Mouse (Mus musculus): ENCODE data around the gene Optn.
"Not testable (repeated sequence)": the region's sequence is repeated elsewhere in the genome, so short reads cannot be mapped to it uniquely, and the experiment has no call there.

Optn gene

DNA sequence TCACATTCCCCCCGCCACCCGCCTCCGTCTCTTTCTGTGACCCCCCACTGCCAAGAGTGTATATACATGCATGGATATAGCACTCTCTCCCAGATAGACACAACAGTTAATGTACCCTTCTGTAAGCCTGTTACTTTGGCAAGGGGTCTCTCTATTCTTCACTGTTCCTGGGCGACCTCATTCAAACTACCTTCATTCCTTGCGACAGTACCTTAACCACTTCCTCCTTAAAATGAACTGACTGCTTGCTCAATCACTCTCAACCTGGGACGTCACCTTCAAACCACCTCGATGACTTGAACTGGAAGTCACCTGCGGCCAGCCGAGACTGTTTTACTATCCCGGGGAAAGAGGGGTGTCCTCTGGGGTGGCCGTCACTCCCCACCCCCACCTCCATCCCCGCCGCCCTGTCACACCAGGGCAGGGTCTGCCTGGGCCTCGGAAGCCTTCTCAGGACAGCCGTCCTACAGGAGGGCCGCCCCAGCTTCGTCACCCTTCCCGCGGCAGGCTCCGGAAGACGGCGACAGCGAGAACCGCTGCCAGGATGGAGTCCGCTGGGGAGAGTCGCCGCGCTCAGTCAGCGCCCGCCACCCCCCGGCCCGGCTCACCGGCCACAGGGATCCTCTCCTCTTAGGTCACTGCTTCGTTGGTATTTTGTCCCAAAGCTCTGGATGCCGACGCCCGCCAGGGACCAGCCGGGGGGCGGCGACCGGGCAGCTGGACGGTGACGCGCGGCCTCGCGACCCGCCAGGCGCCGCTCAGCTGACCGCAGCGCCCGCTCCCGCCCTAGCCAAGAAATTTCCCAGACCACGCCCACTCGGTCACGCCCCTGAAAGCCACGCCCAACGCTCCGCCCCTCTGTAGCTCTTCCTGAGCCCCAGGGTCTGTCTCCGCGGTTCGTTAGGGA, at the start of gene Optn:
TSS of gene Optn (minus strand) at position 753 of the 907 bp plus-strand sequence.
- DNase-seq (ENCODE audit: low read depth, low spot score), result peak; percentile 83

DNA sequence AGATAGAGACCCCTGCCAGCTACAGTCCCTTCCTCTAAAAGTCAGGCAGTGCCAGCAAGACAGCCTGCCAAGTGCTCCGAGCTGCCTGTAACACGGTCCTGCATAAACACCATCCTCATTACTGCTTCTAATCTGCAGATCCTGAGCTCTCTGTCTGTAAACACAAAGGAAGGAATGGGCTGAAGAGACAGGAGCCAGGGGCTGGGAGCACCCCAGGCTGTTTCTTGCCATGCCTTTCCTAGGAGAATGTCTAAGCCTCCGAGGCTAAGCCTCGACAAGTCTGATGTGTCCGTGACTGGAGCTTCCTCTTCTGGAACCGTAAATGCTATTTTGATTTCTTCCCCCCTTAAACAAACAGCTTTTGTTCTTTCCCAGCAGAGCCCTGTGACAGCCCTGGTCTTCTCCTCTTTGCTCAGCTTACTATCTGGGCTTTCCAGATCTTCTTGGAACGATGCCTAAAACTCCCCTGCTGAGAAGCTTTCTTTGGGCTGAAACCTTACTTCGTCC, 49.0 kb upstream of the Optn start:
- DNase-seq (ENCODE audit: low read depth, low spot score), result no peak

DNA sequence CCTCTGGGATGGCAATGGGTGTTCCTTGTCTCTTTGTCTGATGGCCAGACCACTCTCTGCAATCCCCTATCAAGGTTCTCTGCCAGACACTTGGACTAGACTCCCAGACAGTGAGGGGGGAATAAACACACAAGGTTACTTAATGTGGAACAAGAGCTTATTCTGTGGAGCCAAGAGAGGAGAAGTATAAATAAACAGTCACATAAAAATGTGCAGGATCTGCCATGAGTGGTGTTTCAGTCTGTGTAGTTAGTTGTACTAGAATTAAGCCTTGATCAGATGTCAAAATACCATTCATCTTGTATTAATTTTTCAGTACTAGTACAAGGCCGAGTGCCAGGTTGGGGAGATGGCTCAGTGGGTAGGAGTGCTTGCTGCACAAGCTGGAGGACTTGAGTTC, 39.0 kb upstream of the Optn start:
- no peak for DNase-seq (ENCODE audit: low read depth, low spot score)

DNA sequence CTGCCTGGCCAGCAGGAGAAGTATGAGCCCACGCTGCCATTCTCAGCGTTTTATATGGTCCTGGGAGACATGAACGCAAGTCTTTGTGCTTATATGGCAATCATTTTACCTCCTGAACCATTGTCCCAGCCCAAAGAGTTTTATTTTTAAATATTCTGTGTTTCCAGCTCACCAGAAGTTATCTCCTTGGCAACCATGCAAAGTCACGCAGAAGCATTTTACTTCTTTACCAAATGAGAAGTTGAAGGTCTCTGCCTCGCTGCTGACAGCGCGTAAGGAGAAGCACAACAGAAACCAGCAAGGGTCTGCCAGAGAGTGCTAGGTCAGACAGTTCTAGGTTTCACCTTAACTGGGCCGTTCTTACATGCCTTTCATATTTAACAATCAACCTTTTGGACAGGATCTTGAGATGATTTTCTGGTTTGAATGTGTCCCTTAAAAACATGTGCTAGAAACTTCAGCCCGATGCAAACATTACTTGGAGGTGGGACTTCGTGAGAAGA, 37.9 kb upstream of the Optn start:
- DNase-seq (ENCODE audit: low read depth, low spot score), result no peak

DNA sequence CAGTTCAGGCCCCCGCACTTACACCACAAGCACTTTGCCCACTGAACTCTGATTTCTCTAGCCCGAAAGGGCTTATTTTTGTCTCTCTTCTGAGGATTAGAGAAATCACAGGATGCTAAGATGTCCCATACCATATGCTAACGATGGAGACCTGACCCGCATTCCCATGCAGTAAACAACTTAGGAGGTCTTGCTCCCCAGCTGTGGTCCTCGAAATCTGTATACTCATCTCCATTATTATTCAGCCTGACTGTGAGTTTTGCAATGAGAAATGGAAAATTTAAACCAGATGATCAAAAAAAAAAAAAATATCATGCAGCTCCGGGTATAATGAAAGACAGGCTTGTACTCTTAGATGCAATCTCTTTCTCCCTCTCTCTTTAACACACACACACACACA, 35.3 kb upstream of the Optn start:
- no peak for DNase-seq (ENCODE audit: low read depth, low spot score)

DNA sequence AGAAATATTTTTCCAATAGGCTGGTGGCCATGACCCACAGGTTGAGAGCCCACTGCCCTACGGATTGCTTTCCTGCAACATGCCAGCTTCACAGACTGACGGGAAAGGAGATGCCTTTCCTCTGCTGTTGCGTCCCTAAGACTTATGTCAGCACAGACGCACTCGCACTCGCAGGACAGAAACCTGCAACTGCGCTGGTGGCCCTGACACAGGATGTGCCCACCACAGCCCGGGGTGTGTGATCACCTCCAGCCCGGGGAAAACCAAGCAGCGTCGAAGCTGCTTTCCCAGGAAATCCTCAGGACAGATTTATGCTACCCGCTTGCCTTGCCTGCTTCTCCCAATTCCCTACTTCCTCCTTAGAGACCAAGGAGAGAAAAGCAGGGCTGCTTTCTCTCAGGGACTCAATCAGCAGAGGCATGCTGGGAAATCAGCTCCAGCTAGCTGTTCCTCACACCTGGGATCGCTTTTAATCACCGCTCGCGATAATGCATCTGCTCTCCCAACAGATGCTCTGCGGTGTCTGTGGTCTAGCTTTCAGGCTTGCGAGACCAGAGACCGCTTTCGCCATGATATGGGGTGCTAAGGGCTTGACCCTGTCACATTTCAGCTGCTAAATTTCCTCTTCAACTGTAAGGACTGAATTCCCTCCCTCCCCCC, 34.1 kb upstream of the Optn start:
- no peak for DNase-seq (ENCODE audit: low read depth, low spot score)

DNA sequence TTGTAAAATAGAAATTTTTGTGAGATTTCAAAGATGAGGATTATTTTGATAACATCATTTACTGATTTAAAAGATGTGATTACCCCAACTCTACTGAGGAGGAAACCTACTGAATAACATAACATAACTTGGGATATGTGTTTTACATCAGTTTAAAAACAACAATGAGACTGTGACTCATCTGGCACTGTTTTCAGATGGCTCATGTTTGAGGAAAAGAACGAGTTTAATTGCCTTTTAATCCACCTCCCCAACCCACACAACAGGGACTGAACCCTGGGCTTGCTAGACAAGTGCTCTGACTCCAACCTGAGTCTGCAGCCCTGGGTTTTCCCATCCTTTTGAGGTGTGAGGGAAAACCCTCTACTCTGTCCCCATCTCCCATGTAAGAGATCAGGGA, 31.5 kb upstream of the Optn start:
- no peak for DNase-seq (ENCODE audit: low read depth, low spot score)

DNA sequence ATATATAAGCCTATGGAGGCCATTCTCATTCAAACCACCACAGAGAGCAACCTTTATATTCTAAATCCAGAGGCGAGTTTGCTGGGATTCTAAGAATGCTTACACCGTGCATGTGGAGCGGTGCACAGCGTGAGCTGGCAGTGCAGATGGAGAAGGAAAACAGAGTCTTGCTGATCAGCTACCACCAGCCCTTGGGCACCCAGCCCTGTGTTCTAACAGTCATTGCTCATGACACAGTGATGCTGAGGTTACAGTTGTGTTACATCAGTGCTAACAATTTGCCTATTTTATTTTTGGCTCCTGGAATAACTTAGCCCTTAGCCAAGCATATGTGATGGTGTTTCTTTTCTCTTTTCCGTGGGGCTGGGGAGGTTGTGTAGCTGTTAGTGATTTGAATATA, 31.0 kb upstream of the Optn start:
- DNase-seq (ENCODE audit: low read depth, low spot score), result no peak

DNA sequence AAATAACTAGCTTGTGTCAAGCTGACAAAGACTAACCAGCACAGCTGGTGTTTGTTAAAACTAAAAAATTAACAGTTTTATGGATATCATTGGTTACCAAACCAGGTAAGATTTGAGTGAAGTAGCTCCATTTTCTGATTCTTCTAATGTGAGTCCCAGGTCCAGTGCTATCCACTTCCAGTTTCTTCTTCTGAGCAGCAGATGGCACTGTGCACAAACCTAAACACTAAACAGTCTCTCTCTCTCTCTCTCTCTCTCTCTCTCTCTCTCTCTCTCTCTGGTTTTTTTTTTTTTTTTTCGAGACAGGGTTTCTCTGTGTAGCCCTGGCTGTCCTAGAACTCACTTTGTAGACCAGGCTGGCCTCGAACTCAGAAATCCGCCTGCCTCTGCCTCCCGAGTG, 26.5 kb upstream of the Optn start:
- DNase-seq (ENCODE audit: low read depth, low spot score), result peak; percentile 59

DNA sequence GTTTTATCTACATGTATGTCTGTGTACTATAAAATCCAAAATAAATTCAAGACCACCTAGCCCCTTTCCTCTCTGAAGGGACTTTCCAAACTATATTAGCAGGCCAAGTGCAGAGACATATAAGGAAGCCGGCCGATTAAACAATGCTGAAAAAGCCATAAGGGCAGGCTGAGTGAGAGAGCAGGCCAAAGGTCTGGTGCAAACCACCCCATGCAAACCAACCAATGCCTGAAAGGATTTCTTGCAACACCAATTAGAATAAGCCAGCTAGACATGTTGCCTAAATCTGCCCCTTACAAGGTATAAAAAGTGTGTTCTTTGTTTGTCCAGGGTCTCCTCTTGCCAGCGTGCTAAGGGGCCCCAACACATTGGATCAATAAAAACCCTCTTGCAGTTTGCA, 23.8 kb upstream of the Optn start:
- DNase-seq (ENCODE audit: low read depth, low spot score), result no peak

DNA sequence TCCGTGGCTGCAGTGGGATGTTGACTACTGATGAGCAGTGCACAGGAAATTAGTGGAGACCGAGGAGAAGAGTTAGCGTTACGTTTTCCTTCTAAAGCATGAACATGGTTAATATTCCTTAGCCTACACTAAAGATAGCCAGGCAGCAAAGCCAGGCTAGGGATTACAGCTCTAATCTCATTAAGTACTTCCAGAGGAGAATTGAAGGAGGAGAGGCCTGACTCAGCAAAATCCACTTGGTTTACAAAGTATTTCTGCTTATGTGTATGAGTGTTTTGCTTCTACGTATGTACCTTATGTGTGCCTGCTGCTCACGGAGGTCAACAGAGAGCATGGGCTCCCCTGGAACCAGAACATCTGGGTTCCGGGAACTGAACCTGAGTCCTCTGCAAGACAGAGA, 19.9 kb upstream of the Optn start:
- DNase-seq (ENCODE audit: low read depth, low spot score), result no peak

DNA sequence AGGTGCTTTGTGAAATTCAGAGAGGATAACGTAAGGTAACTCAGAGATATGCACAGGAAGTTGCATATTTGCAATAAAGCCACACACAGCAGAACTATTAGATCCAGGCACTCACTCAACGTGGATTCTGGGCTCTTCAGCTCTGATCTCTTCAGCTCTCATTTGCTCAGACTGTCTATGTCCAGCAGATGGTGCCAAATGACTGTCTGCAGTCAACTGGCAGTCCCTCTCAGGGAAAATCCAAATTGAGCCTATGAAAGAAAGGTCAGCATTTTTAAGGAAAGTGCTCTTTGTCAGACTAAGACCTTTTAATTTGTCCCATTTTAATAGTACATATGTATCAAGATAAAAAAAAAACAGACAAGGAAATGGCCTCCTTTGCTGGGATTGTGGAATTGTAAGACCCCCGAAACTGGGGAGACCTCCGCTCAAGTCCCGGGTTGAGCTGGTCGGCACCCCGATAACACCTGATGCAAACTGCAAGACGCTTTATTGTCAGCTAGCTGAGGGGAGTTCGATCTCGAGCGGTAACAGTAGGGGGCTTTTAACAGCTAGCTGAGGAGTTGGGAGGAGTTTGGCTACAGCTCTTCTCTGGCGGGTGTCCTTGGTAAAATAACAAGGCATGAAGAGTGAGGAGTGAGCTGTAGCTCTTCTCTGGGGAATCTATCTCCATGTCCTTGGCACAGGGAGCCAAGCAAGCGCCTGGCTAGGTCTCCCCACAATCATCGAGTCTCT, 16.4 kb upstream of the Optn start:
- DNase-seq (ENCODE audit: low read depth, low spot score), result peak; percentile 85

DNA sequence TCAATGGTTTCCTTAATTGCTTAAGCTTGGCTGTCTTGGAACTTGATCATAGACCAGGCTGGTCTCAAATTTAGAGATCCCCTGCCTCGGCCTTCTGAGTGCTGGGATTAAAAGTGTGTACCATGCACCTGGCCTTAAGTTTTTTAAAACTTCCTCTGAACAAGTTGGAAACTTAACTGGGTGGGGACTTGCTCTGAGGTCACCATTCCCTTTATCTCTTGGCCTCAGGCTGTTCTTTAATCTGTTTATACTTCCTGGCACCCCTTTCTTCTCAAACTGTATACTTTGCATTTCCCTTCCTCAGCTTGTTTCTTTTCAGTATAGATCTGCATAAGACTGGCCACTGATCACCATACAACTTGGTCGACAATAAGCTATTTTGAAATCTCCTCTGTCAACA, 14.1 kb upstream of the Optn start:
- peak; percentile 69 for DNase-seq (ENCODE audit: low read depth, low spot score)

DNA sequence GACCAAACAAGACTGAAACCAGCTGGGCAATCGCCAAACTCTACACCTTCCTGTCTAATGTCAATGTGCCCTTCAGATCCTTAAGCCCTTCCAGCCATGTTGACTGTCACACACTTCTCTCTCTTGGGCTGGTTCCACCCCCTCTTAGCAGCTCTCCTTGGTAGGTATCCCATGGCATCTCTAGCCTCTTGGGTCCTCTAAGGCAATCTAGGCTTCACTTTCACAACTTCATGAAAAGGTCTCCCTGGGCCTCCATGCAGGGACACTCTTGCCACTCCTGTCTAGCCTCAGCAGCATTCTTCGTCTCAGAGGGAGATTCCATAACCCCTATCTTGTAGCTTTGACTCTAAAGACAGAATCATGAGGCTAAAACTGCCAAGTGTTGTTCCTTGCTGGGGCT, 13.6 kb upstream of the Optn start:
- DNase-seq (ENCODE audit: low read depth, low spot score), result peak; percentile 12

DNA sequence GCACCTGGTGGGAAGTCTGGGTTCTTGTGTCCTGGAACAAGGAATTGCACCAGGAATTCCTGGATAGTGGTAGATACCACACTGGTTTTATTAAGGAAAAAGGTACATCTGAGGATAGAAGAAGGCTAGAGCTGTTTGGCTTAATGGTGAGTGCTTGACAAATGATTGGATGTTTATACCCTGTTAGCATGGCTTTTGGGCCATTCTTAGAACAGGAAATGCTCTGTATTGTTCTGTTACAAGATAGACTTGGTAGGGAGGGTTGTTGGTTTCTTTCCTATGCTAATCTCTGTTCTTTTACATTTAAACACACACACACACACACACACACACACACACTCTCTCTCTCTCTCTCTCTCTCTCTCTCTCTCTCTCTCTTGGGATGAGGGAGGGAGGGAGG, 12.0 kb upstream of the Optn start:
- DNase-seq (ENCODE audit: low read depth, low spot score), result peak; percentile 64

DNA sequence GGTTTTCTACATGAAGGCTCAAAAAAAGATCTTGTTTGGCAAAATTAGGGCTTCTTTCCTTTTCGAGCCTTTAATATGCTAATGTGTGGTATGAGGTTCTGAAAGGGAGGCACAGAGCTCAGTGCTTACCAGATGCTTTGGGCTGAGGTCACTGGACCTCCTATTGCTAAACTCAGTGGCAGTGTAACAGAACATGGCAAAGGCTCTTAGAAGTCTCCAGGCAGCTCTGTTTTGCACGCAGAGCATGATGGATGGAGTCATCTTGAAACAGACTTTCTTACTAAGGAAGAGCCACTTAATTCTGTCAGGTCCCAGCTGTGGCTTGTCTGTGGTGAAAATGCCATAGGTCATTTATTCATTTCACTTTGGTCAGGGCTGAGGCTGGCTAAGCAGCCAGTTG, 11.6 kb upstream of the Optn start:
- peak; percentile 51 for DNase-seq (ENCODE audit: low read depth, low spot score)

DNA sequence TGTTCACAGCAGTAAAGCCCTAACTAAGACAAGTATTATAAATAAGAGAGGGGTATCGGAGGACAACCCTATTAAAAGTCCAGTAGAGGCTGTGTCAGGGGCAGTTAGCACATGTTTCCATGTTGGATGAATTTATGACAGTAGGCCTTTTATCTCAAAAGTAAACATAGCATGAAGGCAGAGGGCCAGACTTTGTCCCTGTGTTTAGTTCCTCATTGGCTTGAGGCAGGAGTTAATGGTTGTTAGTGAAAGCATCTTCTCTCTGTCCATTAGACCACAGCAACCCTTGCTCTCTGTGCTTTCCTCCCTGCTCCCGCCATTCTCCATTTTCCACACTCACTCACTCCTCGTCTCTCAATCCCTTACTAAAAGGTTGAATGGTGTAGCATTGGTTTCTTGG, 9.9 kb upstream of the Optn start:
- no peak for DNase-seq (ENCODE audit: low read depth, low spot score)

DNA sequence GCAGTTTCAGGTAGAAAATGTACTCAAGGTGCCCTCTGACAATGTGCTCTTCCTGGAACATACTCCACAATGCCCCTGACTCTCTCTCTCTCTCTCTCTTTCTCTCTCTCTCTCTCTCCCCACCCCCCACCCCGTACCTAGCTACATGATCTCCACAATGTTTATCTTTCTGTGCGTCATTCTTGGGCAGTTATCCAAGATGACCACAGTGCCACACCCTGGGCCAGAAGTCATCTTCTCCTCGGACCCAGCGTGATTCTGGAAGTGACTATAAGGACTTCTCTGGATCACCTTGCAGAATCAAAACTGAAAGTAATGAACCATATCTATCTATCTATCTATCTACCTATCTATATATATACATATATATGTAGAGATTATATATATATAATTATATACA, 4.1 kb upstream of the Optn start:
- no peak for DNase-seq (ENCODE audit: low read depth, low spot score)

DNA sequence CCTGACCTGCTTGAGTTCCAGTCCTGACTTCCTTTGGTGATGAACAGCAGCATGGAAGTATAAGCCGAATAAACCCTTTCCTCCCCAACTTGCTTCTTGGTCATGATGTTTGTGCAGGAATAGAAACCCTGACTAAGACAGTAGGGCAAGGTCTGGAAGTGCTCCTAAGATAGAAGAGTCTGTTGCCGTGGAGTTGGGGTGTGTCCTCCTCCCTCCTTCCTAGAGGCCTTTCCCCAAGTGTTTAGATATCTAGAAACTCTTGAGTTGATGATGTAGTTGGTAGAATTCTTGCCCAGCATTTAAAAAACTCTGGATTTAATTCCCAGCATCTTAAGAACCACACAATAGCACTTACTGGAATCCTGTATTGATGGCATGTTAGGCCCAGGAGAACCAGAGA, 3.4 kb upstream of the Optn start:
- DNase-seq (ENCODE audit: low read depth, low spot score), result not testable (repeated sequence)

DNA sequence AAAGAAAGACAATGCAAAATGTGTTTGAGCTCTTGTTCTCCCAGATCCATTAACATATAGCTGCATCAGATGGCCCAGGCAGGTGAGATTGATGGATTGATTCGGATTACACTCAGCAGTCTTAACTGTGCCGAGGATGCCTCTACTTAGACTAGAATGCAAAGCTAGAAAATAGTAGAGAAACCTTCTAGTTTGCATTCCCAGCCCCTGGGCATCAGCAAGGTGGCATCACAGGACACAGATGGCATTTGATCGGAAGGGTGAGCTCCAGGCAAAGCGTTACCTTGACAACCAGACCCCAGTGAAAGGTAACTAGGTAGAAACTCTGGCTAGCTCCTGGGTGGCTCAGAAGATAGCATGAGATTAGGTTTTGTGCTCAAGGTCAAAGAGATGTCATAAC, 396 bp upstream of the Optn start:
- no peak for DNase-seq (ENCODE audit: low read depth, low spot score)

DNA sequence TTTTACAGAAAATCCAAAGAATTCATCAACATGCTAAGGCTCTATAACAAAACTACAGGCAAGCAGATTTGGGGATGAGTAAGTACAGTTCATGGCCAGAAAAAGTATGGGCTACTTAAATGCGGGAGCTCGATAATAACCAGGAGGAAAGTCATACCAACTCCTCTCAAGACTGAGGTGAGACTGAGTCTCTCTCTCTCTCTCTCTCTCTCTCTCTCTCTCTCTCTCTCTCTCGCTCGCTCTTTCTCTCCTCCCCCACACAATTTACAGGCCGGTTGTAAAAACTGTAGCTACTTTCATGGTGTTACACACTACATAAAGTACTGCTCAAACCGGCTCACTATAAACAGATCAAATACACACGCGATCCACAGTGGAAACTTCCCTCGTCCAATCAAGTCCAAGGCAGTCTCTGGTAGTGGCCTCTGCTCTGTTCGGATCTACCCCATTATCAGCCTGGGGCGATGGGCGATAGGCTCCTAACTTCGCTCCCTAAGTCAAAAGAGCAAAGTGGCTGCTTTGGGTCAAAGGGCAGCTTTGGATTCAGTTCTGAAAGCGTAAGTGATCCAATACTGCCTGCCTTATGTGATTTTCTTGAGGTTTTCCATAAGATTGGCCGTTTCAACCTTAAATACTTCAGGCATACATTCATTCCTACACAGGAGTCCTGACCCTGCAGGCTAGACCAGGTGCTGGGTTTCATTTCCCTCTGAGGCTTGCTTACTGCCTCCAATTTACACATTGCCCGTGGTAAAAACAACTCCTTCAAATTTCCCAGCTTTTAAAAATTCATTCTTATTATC, 1.2 kb downstream of the Optn start:
- no peak for DNase-seq (ENCODE audit: low read depth, low spot score)
